Mouse (Mus musculus): ENCODE results near the gene Thap3.

GRCm38 (mm10) chr4:152010091-152010706, 21.4 kb upstream of the Thap3 start:
- TF ChIP-seq CTCF (IDR thresholded peaks at IDR 0.05; ENCODE audit: control insufficient read depth, insufficient read depth, low read length) (no peak), POLR2A (IDR thresholded peaks at IDR 0.05; ENCODE audit: borderline replicate concordance, control insufficient read depth, low read depth, low read length) (no peak)
